ENCODE assay signal across 17 mouse cellular contexts in genomic region chr1:146967993-146968392, GRCm38 (mm10).
"Had no signal": no experiment of that assay in that cellular context is flagged by ENCODE, and none has a peak within 500 bp of the region (broad histone marks: within the 10 kb centered on the region; RNA-seq: fewer than 3 reads in every experiment).

No protein-coding gene starts in this region.

- H3K4me2 ChIP-seq: liver, embryonic 13.5 days; liver, embryonic 15.5 days; lung, embryonic 14.5 days; midbrain, embryonic 11.5 days; midbrain, embryonic 13.5 days; midbrain, embryonic 15.5 days; neural tube, embryonic 12.5 days had no signal

- H3K4me1 ChIP-seq: liver, embryonic 13.5 days; liver, embryonic 15.5 days; megakaryocyte, embryonic 14.5 days; midbrain, embryonic 13.5 days; midbrain, embryonic 15.5 days; neural tube, embryonic 12.5 days had no signal

- H3K4me3 ChIP-seq: liver, embryonic 13.5 days; liver, embryonic 15.5 days; megakaryocyte, embryonic 14.5 days; midbrain, embryonic 13.5 days; midbrain, embryonic 15.5 days; neural tube, embryonic 12.5 days had no signal

- ATAC-seq: midbrain, embryonic 13.5 days; midbrain, embryonic 15.5 days had no signal

- H3K27ac ChIP-seq: liver, embryonic 13.5 days; liver, embryonic 15.5 days; midbrain, embryonic 13.5 days; midbrain, embryonic 15.5 days; neural tube, embryonic 12.5 days had no signal

- H3K9me3 ChIP-seq: liver, embryonic 13.5 days; liver, embryonic 15.5 days; megakaryocyte, embryonic 14.5 days; midbrain, embryonic 13.5 days; midbrain, embryonic 15.5 days; neural tube, embryonic 12.5 days had no signal

- H3K27me3 ChIP-seq: liver, embryonic 13.5 days; liver, embryonic 15.5 days; megakaryocyte, embryonic 14.5 days; midbrain, embryonic 13.5 days; midbrain, embryonic 15.5 days; neural tube, embryonic 12.5 days had no signal

- H3K9ac ChIP-seq: liver, embryonic 13.5 days; liver, embryonic 15.5 days; lung, embryonic 14.5 days; midbrain, embryonic 13.5 days; midbrain, embryonic 15.5 days; neural tube, embryonic 12.5 days had no signal

- DNase-seq: liver, embryonic 13.5 days; lung, adult 18-20 months; lung, embryonic 14.5 days; lung, postnatal 10 days; lung, postnatal 4 days; retina, postnatal 1 day; right cerebral cortex, adult 18-20 months; right cerebral cortex, postnatal 14 days; thymus, adult 18-20 months; thymus, postnatal 14 days; thymus, postnatal 36 days had no signal

- H3K36me3 ChIP-seq: liver, embryonic 13.5 days; liver, embryonic 15.5 days; midbrain, embryonic 13.5 days; midbrain, embryonic 15.5 days; neural tube, embryonic 12.5 days had no signal
